Mouse (Mus musculus) C2C12 (cell line): ENCODE measurements around the gene Smarca1. TPM values are rescaled to one million over a fixed set of nuclear protein-coding genes. Genes with fewer than 3 reads are reported as not detected.

Experiments used
- H3K27me3 ChIP-seq: one replicate; pipeline ENCODE4 v1.6.1; 2011; ENCODE audit not compliant: control insufficient read depth, insufficient read depth, insufficient read length
- H3K36me3 ChIP-seq: one replicate; pipeline ENCODE4 v1.6.1; 2011; ENCODE audit not compliant: control insufficient read depth, insufficient read depth
- H3K4me3 ChIP-seq: one replicate; pipeline ENCODE4 v1.5.1; 2011; ENCODE audit warnings: mild to moderate bottlenecking, control low read depth; ENCODE audit not compliant: poor library complexity, insufficient read depth, severe bottlenecking
- H3K79me2 ChIP-seq: one replicate; pipeline ENCODE4 v1.6.1; 2011; ENCODE audit not compliant: control insufficient read depth, insufficient read depth
- H3K79me3 ChIP-seq: one replicate; pipeline ENCODE4 v1.6.1; 2011; ENCODE audit warnings: low read depth, control low read depth
- H3ac ChIP-seq: one replicate; pipeline ENCODE3; 2011; ENCODE audit warnings: low read depth; ENCODE audit not compliant: control insufficient read depth, insufficient read length
- CEBPB ChIP-seq: IDR thresholded peaks from one replicate; pipeline ENCODE4 v1.6.1; 2011; ENCODE audit warnings: low read depth, mild to moderate bottlenecking, control low read depth, moderate library complexity
- CTCF ChIP-seq: IDR thresholded peaks from one replicate; pipeline ENCODE4 v1.5.1; 2011; ENCODE audit not compliant: control insufficient read depth, insufficient read depth, insufficient read length
- FOSL1 ChIP-seq: IDR thresholded peaks from one replicate; pipeline ENCODE4 v1.8.0; 2011; ENCODE audit warnings: mild to moderate bottlenecking, low read length; ENCODE audit not compliant: poor library complexity, insufficient read depth, severe bottlenecking
- MAX ChIP-seq: IDR thresholded peaks from one replicate; pipeline ENCODE4 v1.6.1; 2011; ENCODE audit warnings: mild to moderate bottlenecking, control low read depth
- MYOD1 ChIP-seq: IDR thresholded peaks from one replicate; pipeline ENCODE4 v1.6.1; 2011; ENCODE audit warnings: low read depth; ENCODE audit not compliant: control insufficient read depth, insufficient read length
- MYOG ChIP-seq: IDR thresholded peaks from one replicate; pipeline ENCODE4 v1.6.1; 2011; ENCODE audit not compliant: control insufficient read depth, insufficient read length; ENCODE audit errors: extremely low read depth
- USF1 ChIP-seq: IDR thresholded peaks from one replicate; pipeline ENCODE4 v1.6.1; 2011; ENCODE audit warnings: low read depth, mild to moderate bottlenecking, control low read depth, moderate library complexity
- long read RNA-seq, 2 experiments: library from polyadenylated mRNA; unstranded; transcript quantifications; one replicate each; pipeline ENCODE4 v2.0.0; 2019 to 2020
- polyA plus RNA-seq: library from polyadenylated mRNA; unstranded; fragments of >200 nt; fragmentation: generic; extraction: Trizol; gene quantifications from one replicate; pipeline ENCODE4 v1.2.1, GENCODE M21; 2012; ENCODE audit warnings: missing spikeins

The Smarca1 gene
- polyA plus RNA-seq, result 0.01 TPM
- long read RNA-seq, experiment 1, result 0 reads
- long read RNA-seq, experiment 2, partial matches to known transcripts, result 0 of 1 reads
- long read RNA-seq, experiment 2, other reads (novel, unspliced or antisense), result 1 of 1 reads

DNA sequence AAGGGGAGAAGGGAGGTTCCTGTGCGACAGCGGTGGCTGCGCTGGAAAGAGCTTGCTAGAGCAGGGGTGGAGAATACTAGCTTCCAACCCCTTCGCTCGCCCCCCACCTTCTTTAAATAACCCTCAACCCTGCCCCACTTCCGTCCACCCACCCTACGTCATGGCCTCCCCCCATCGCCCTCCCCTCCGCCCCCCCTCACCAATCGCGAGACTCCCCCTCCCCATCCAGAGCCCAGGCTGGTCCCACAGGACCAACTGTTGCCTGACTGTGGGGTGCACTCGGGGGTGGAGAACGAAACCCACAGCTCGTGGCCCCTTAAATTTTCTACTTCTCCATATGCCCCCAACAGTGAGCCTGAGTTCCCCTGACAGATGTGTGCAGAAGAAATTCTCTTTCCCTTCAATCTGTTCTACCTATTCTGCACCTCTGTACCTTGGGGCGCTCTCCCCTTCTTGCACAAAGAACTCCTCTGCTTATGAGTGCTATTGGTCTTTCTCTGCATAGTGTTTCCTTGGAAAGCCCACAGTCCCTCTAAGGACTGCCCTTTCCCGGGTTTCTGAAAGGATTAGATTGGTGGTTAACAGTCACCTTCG lies at the start of gene Smarca1:
Smarca1 (minus strand) TSS at position 544 of the 594 bp plus-strand sequence.
- Histone ChIP-seq H3K79me2 (no peaks in the 10 kb centered on the region), H3K27me3 (peaks cover 5% of the 10 kb centered on the region), H3ac (peak within 1 kb of the TSS; percentile 18), H3K4me3 (no peak within 1 kb of the TSS), H3K79me3 (no peaks in the 10 kb centered on the region), H3K36me3 (no peaks in the 10 kb centered on the region)
- TF ChIP-seq CTCF (no peak), USF1 (no peak), MYOG (no peak), CEBPB (no peak), FOSL1 (no peak), MYOD1 (no peak), MAX (no peak)

DNA sequence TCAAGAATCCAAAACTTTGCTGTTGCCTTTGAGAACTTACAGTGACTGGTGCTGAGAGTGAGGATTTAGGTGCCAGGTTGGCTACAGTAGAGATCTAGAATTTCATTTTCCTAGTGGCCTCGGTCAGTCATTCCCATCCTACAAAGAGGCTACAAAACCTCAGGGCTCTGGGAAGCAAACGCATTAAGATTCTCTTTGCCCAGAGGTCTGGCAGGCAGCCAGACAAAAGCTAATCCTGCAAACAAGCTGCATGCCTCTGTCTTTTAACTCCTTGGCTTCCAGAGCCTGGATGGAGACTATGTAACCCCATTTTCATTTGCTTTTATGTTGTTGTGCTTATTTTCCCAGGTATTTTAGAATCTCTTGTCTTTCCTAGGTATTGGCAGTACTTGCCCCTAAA lies 45.0 kb upstream of the Smarca1 start:
- no peaks in the 10 kb centered on the region for H3K79me3 ChIP-seq
- H3ac ChIP-seq, result no peak overlapping the region
- TF ChIP-seq MYOG (no peak), USF1 (no peak), CTCF (no peak), MYOD1 (no peak), FOSL1 (no peak), MAX (no peak), CEBPB (no peak)

DNA sequence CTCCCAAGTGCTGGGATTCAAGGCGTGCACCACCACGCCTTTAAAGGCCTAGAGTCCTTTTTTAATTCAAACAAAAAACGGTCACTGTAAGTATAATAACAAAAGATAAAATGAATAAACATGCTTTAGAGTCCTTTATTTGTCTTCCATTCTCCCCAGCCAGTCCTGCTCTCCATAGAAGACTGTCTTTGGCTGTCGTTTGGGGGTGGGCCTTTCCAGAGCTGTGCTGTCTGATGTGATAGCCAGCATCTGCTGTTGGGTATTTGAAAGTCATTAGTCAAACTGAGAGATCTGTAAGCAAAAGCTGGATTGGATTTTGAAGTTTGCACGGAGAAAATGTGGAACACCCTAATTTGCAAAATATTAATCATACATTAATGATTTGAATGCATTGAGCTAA lies 44.1 kb upstream of the Smarca1 start:
- Histone ChIP-seq H3K36me3 (peaks cover 5% of the 10 kb centered on the region), H3ac (no peak overlapping the region), H3K79me2 (no peaks in the 10 kb centered on the region), H3K4me3 (no peak overlapping the region), H3K79me3 (no peaks in the 10 kb centered on the region), H3K27me3 (no peaks in the 10 kb centered on the region)
- TF ChIP-seq USF1 (no peak), MYOG (no peak), FOSL1 (no peak), CEBPB (no peak)

More for the DNA sequence above, 45.0 kb upstream of the Smarca1 start:
- no peaks in the 10 kb centered on the region for H3K27me3 ChIP-seq
- H3K79me2 ChIP-seq, result no peaks in the 10 kb centered on the region
- peaks cover 5% of the 10 kb centered on the region for H3K36me3 ChIP-seq
- no peak overlapping the region for H3K4me3 ChIP-seq

DNA sequence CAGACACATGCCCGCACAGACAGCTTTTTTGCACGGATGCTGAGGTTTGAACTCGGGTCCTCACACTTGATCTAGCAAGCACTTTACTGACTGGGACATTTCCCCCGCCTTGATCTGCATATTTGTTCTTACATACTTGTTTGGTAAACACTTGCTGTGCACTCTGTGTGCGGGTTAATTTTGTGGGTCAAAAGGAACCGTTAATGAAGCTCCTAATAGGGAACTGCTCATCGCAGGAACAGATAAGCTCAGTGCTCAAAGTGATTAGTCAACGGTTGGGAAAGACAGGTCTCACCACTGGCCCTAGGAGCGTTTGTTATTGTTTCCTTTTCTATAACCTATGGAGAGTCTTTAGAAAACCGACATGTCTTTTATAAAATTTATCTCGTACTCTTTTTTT lies 41.6 kb upstream of the Smarca1 start:
- Histone ChIP-seq H3K4me3 (no peak overlapping the region), H3K27me3 (no peaks in the 10 kb centered on the region), H3ac (no peak overlapping the region), H3K36me3 (peaks cover 9% of the 10 kb centered on the region), H3K79me3 (no peaks in the 10 kb centered on the region), H3K79me2 (no peaks in the 10 kb centered on the region)
- TF ChIP-seq CEBPB, result no peak
- no peak for TF ChIP-seq FOSL1
- TF ChIP-seq MYOG, result no peak
- TF ChIP-seq CTCF, result no peak
- TF ChIP-seq MAX, result no peak
- no peak for TF ChIP-seq USF1
- no peak for TF ChIP-seq MYOD1

DNA sequence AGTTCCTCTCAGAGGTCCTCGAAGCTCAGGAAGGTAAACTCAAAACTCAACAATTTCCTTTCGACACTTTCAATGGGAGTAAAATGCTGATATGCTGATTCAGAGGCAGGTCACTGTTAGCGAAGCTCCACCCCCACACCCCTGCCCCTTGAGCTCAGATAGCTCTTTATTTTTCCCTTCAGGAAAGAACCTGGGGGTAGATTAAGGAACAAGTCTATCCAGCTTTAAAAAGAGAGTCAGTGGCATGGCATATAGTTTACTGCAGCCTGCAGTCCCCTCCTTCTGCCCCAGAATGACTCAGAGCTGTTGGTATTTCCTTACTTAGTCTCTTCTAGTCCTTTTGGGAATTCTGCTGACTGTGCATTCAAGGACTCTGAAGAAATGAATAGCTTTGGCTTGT lies 37.7 kb upstream of the Smarca1 start:
- no peaks in the 10 kb centered on the region for H3K27me3 ChIP-seq
- TF ChIP-seq MYOG, result no peak
- TF ChIP-seq FOSL1, result no peak
- no peaks in the 10 kb centered on the region for H3K79me3 ChIP-seq
- H3ac ChIP-seq, result no peak overlapping the region
- no peak overlapping the region for H3K4me3 ChIP-seq
- no peaks in the 10 kb centered on the region for H3K79me2 ChIP-seq
- peaks cover 4% of the 10 kb centered on the region for H3K36me3 ChIP-seq

DNA sequence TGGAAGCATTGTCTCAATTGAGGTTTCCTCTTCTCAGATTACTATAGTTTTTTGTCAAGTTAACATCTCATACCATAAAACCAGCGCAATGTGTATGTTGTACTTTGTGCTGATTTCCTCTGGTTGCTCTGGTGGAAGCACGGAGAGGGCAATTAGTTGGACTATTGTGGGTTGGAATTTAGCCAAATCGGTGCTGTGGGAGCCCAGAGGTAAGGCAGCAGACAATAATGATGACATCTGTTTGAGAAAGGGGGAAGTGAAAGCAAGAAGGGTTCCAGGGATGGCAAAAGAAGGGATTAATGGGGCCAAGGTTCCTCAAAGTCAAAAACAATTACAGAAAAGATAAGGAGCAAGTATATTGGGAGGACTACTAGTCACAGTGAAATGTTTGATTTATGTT lies 35.2 kb upstream of the Smarca1 start:
- Histone ChIP-seq H3K27me3 (no peaks in the 10 kb centered on the region), H3K79me3 (no peaks in the 10 kb centered on the region), H3ac (no peak overlapping the region), H3K4me3 (no peak overlapping the region), H3K79me2 (no peaks in the 10 kb centered on the region), H3K36me3 (peaks cover 4% of the 10 kb centered on the region)
- TF ChIP-seq USF1, result no peak
- no peak for TF ChIP-seq MAX
- TF ChIP-seq MYOD1, result no peak
- TF ChIP-seq CTCF, result no peak
- TF ChIP-seq FOSL1, result no peak
- TF ChIP-seq CEBPB, result no peak
- no peak for TF ChIP-seq MYOG
